Mouse (Mus musculus) right cerebral cortex, postnatal 14 days (tissue): ENCODE measurements at regions not wholly inside any gene's neighbourhood (a gene's known extent, or its start where the extent isn't known, plus 50 kb on each side); places are given as distances from the start of the nearest gene placed in this dataset.

Experiments used
- DNase-seq: peaks from one replicate; pipeline ENCODE4 v3.0.0; 2022

- DNase-seq: no peak
Measured at GRCm38 (mm10) chr10:102694810-102695209, 182.8 kb downstream of the Rassf9 start.

- DNase-seq: no peak
Measured at GRCm38 (mm10) chr10:102689966-102690365, 177.9 kb downstream of the Rassf9 start.

GRCm38 (mm10) chr10:102686667-102687397 is 174.8 kb downstream of the Rassf9 start:
- no peak for DNase-seq

- no peak for DNase-seq
Measured at GRCm38 (mm10) chr10:102685833-102686434, 173.9 kb downstream of the Rassf9 start.

GRCm38 (mm10) chr10:102667359-102667758 is 155.3 kb downstream of the Rassf9 start:
- DNase-seq: no peak

GRCm38 (mm10) chr10:102659683-102660082 is 147.7 kb downstream of the Rassf9 start:
- DNase-seq: no peak

- no peak for DNase-seq
Measured at GRCm38 (mm10) chr10:102636507-102636906, 124.5 kb downstream of the Rassf9 start.

GRCm38 (mm10) chr10:102633438-102633837 is 121.4 kb downstream of the Rassf9 start:
- DNase-seq: no peak

- DNase-seq: no peak
Measured at GRCm38 (mm10) chr10:102628609-102629008, 116.6 kb downstream of the Rassf9 start.

GRCm38 (mm10) chr10:102623895-102624294 is 111.9 kb downstream of the Rassf9 start:
- no peak for DNase-seq

GRCm38 (mm10) chr10:102622583-102623008 is 110.6 kb downstream of the Rassf9 start:
- DNase-seq: no peak

GRCm38 (mm10) chr10:102618711-102619110 is 106.7 kb downstream of the Rassf9 start:
- no peak for DNase-seq

GRCm38 (mm10) chr10:102615962-102616595 is 104.1 kb downstream of the Rassf9 start:
- no peak for DNase-seq
